Mouse (Mus musculus): ENCODE results near the gene Adrm1.
"Not testable (repeated sequence)": the region's sequence is repeated elsewhere in the genome, so short reads cannot be mapped to it uniquely, and the experiment has no call there.

DNA sequence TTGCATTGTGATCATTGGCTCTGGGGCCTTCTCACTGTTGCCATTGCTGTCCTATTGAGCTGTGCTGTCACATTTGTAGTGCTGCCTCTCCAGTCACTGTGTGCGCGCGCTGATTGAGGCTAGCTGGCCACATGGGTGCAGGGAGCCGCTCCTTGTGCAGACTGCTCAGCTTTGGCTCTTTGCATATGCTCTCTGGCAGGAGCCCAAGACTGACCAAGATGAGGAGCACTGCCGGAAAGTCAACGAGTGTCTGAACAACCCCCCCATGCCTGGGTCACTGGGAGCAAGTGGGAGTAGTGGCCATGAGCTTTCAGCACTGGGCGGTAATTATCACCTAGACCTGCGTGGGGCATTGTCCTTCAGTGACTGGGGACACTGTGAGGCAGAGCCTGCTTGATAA lies 2.4 kb downstream of the Adrm1 start:
- TF ChIP-seq CTCF (IDR thresholded peaks at IDR 0.05; ENCODE audit: extremely low read depth, insufficient read depth, insufficient read length, insufficient replicate concordance); POLR2A (IDR thresholded peaks at IDR 0.05; ENCODE audit: low read depth, low read length): not testable (repeated sequence)
